Mouse (Mus musculus): ENCODE data around the gene Agr3.

The Agr3 gene

GRCm38 (mm10) chr12:35977633-35978246, 52.3 kb downstream of the Agr3 start:
- in situ Hi-C loops (cut with MboI; ENCODE audit: low pct_unique_long_range_greater_than_20kb in 1 of 2, low sequenced_read_pairs in 2 of 2, unreplicated experiment in 1 of 2) = no loop called here

- in situ Hi-C loops (cut with MboI; ENCODE audit: low pct_unique_long_range_greater_than_20kb in 1 of 2, low sequenced_read_pairs in 2 of 2, unreplicated experiment in 1 of 2) = no loop called here
These were observed 54.2 kb downstream of the Agr3 start for GRCm38 (mm10) chr12:35979625-35980024.

GRCm38 (mm10) chr12:35981732-35982360, 56.4 kb downstream of the Agr3 start:
- in situ Hi-C loops (cut with MboI; ENCODE audit: low pct_unique_long_range_greater_than_20kb in 1 of 2, low sequenced_read_pairs in 2 of 2, unreplicated experiment in 1 of 2) = no loop called here

- in situ Hi-C loops (cut with MboI; ENCODE audit: low pct_unique_long_range_greater_than_20kb in 1 of 2, low sequenced_read_pairs in 2 of 2, unreplicated experiment in 1 of 2) = no loop called here
These were observed 58.1 kb downstream of the Agr3 start for GRCm38 (mm10) chr12:35983472-35983871.

GRCm38 (mm10) chr12:35984743-35985142, 59.3 kb downstream of the Agr3 start:
- in situ Hi-C loops (cut with MboI; ENCODE audit: low pct_unique_long_range_greater_than_20kb in 1 of 2, low sequenced_read_pairs in 2 of 2, unreplicated experiment in 1 of 2) = no loop called here

- in situ Hi-C loops (cut with MboI; ENCODE audit: low pct_unique_long_range_greater_than_20kb in 1 of 2, low sequenced_read_pairs in 2 of 2, unreplicated experiment in 1 of 2) = no loop called here
These were observed 67.3 kb downstream of the Agr3 start, which contains the start of gene Agr2 for GRCm38 (mm10) chr12:35992711-35993110. Agr2 (plus strand) TSS chr12:35992907.

GRCm38 (mm10) chr12:35993583-35993982, 68.2 kb downstream of the Agr3 start:
- in situ Hi-C loops (cut with MboI; ENCODE audit: low pct_unique_long_range_greater_than_20kb in 1 of 2, low sequenced_read_pairs in 2 of 2, unreplicated experiment in 1 of 2) = no loop called here

GRCm38 (mm10) chr12:35994098-35994497, 68.7 kb downstream of the Agr3 start:
- in situ Hi-C loops (cut with MboI; ENCODE audit: low pct_unique_long_range_greater_than_20kb in 1 of 2, low sequenced_read_pairs in 2 of 2, unreplicated experiment in 1 of 2) = no loop called here

- in situ Hi-C loops (cut with MboI; ENCODE audit: low pct_unique_long_range_greater_than_20kb in 1 of 2, low sequenced_read_pairs in 2 of 2, unreplicated experiment in 1 of 2) = no loop called here
These were observed 70.4 kb downstream of the Agr3 start for GRCm38 (mm10) chr12:35995799-35996198.
